Mouse (Mus musculus): ENCODE data around the gene Ttc28.
"Not testable (repeated sequence)": the region's sequence is repeated elsewhere in the genome, so short reads cannot be mapped to it uniquely, and the experiment has no call there.

Ttc28 gene

GRCm38 (mm10) chr5:110879584-110880374 lies at the start of gene Ttc28:
Gene Ttc28 (plus strand): TSS chr5:110879803.
- peak; percentile 80 to 89 for DNase-seq (ENCODE audit: low spot score in 2 of 2)

GRCm38 (mm10) chr5:110831036-110831720 lies 48.4 kb upstream of the Ttc28 start:
- DNase-seq (ENCODE audit: low spot score in 2 of 2): no peak

GRCm38 (mm10) chr5:110835959-110836358 lies 43.6 kb upstream of the Ttc28 start:
- peak; percentile 77 to 84 for DNase-seq (ENCODE audit: low spot score in 2 of 2)

- DNase-seq (ENCODE audit: low spot score in 2 of 2): peak; percentile 26 to 30
These were observed 41.6 kb upstream of the Ttc28 start for GRCm38 (mm10) chr5:110838016-110838415.

- DNase-seq (ENCODE audit: low spot score in 2 of 2): peak in 1 of 2 experiments; percentile 53
These were observed 40.4 kb upstream of the Ttc28 start for GRCm38 (mm10) chr5:110839038-110839677.

GRCm38 (mm10) chr5:110839678-110840365 lies 39.8 kb upstream of the Ttc28 start, which contains the start of the genes Hscb and Chek2:
Gene Hscb (minus strand): TSS chr5:110839777.
Gene Chek2 (plus strand): TSS chr5:110839979.
- peak; percentile 98 for DNase-seq (ENCODE audit: low spot score in 2 of 2)

- DNase-seq (ENCODE audit: low spot score in 2 of 2): peak; percentile 78 to 86
These were observed 39.1 kb upstream of the Ttc28 start for GRCm38 (mm10) chr5:110840465-110840864.

- peak; percentile 27 to 31 for DNase-seq (ENCODE audit: low spot score in 2 of 2)
These were observed 38.3 kb upstream of the Ttc28 start for GRCm38 (mm10) chr5:110841046-110841862.

GRCm38 (mm10) chr5:110852990-110853389 lies 26.6 kb upstream of the Ttc28 start:
- no peak for DNase-seq (ENCODE audit: low spot score in 2 of 2)

GRCm38 (mm10) chr5:110857091-110857490 lies 22.5 kb upstream of the Ttc28 start:
- no peak for DNase-seq (ENCODE audit: low spot score in 2 of 2)

GRCm38 (mm10) chr5:110859013-110859650 lies 20.5 kb upstream of the Ttc28 start:
- no peak for DNase-seq (ENCODE audit: low spot score in 2 of 2)

GRCm38 (mm10) chr5:110860445-110860844 lies 19.2 kb upstream of the Ttc28 start:
- DNase-seq (ENCODE audit: low spot score in 2 of 2): no peak

GRCm38 (mm10) chr5:110868460-110868859 lies 11.1 kb upstream of the Ttc28 start:
- DNase-seq (ENCODE audit: low spot score in 2 of 2): no peak

GRCm38 (mm10) chr5:110869242-110869669 lies 10.3 kb upstream of the Ttc28 start:
- DNase-seq (ENCODE audit: low spot score in 2 of 2): no peak

GRCm38 (mm10) chr5:110873160-110873559 lies 6.4 kb upstream of the Ttc28 start:
- no peak for DNase-seq (ENCODE audit: low spot score in 2 of 2)

- DNase-seq (ENCODE audit: low spot score in 2 of 2): peak in 1 of 2 experiments; percentile 28
These were observed 4.9 kb upstream of the Ttc28 start for GRCm38 (mm10) chr5:110874711-110875110.

GRCm38 (mm10) chr5:110875286-110875685 lies 4.3 kb upstream of the Ttc28 start:
- DNase-seq (ENCODE audit: low spot score in 2 of 2): no peak

- no peak for DNase-seq (ENCODE audit: low spot score in 2 of 2)
These were observed 1.7 kb upstream of the Ttc28 start for GRCm38 (mm10) chr5:110877666-110878505.

GRCm38 (mm10) chr5:110878526-110878925 lies 1.1 kb upstream of the Ttc28 start:
- not testable (repeated sequence) for DNase-seq (ENCODE audit: low spot score in 2 of 2)

All from spleen, postnatal 10 days (tissue).